Mouse (Mus musculus): ENCODE measurements around the gene Fam19a2. TPM values are rescaled to one million over a fixed set of nuclear protein-coding genes. Genes with fewer than 3 reads are reported as not detected.

The Fam19a2 gene
- polyA plus RNA-seq, 1 experiment from 2014 or later = 0.51 TPM

GRCm38 (mm10) chr10:123721952-123722460 lies 458.2 kb downstream of the Fam19a2 start:
- Histone ChIP-seq H3K4me3 (ENCODE audit: control insufficient read depth in 1 of 2, insufficient read depth in 1 of 2, low read depth in 1 of 2, low read length in 2 of 2) (no peak overlapping the region), H3K9me3 (ENCODE audit: control insufficient read depth, low read length) (no peaks in the 10 kb centered on the region), H3K27ac (replicated peaks in 1 of 2; ENCODE audit: control insufficient read depth in 1 of 2, insufficient read depth in 1 of 2, low read depth in 2 of 2, low read length in 2 of 2) (no peak overlapping the region), H3K36me3 (ENCODE audit: control insufficient read depth, insufficient read depth, low read length) (no peaks in the 10 kb centered on the region), H3K4me1 (ENCODE audit: control insufficient read depth in 2 of 2, insufficient read depth in 2 of 2, low read length in 2 of 2) (no peaks in the 10 kb centered on the region), H3K4me2 (ENCODE audit: low read length) (no peak overlapping the region), H3K9ac (ENCODE audit: low read length) (no peak overlapping the region), H3K27me3 (ENCODE audit: control insufficient read depth, insufficient read depth, low read length) (no peaks in the 10 kb centered on the region)
- WGBS = 77% methylated on average over 2 of the region's 2 CpGs
- no peak for ATAC-seq (ENCODE audit: insufficient number of reproducible peaks, insufficient read depth, low FRiP score, low read depth)

GRCm38 (mm10) chr10:123723641-123724040 lies 459.8 kb downstream of the Fam19a2 start:
- Histone ChIP-seq H3K4me1 (ENCODE audit: control insufficient read depth in 2 of 2, insufficient read depth in 2 of 2, low read length in 2 of 2) (no peaks in the 10 kb centered on the region), H3K36me3 (ENCODE audit: control insufficient read depth, insufficient read depth, low read length) (no peaks in the 10 kb centered on the region), H3K9ac (ENCODE audit: low read length) (no peak overlapping the region), H3K27ac (replicated peaks in 1 of 2; ENCODE audit: control insufficient read depth in 1 of 2, insufficient read depth in 1 of 2, low read depth in 2 of 2, low read length in 2 of 2) (no peak overlapping the region), H3K27me3 (ENCODE audit: control insufficient read depth, insufficient read depth, low read length) (no peaks in the 10 kb centered on the region), H3K4me3 (ENCODE audit: control insufficient read depth in 1 of 2, insufficient read depth in 1 of 2, low read depth in 1 of 2, low read length in 2 of 2) (no peak overlapping the region), H3K9me3 (ENCODE audit: control insufficient read depth, low read length) (no peaks in the 10 kb centered on the region), H3K4me2 (ENCODE audit: low read length) (no peak overlapping the region)
- no peak for ATAC-seq (ENCODE audit: insufficient number of reproducible peaks, insufficient read depth, low FRiP score, low read depth)

DNA sequence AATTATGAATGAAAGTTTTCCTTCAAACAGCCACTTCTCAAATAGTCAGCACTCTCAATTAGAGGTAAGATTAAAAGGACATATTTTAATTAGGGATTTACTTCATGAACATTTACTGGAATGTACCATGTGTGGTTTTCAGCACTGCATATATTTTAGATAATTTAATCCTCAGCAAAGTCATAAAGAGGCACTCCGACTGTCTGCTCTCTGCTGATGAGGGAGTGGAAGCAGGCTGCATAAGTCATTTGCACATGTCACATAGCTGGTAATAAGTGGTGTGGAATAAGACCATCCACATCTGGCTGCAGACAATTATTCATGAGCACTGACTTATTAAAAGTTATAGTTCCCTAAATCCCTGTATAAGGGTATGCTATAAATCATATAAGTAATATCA lies 484.5 kb downstream of the Fam19a2 start:
- Histone ChIP-seq H3K4me3 (ENCODE audit: control insufficient read depth in 1 of 2, insufficient read depth in 1 of 2, low read depth in 1 of 2, low read length in 2 of 2) (no peak overlapping the region), H3K4me2 (ENCODE audit: low read length) (no peak overlapping the region), H3K9ac (ENCODE audit: low read length) (no peak overlapping the region), H3K4me1 (ENCODE audit: control insufficient read depth in 2 of 2, insufficient read depth in 2 of 2, low read length in 2 of 2) (no peaks in the 10 kb centered on the region), H3K27ac (replicated peaks in 1 of 2; ENCODE audit: control insufficient read depth in 1 of 2, insufficient read depth in 1 of 2, low read depth in 2 of 2, low read length in 2 of 2) (no peak overlapping the region), H3K9me3 (ENCODE audit: control insufficient read depth, low read length) (no peaks in the 10 kb centered on the region), H3K27me3 (ENCODE audit: control insufficient read depth, insufficient read depth, low read length) (no peaks in the 10 kb centered on the region), H3K36me3 (ENCODE audit: control insufficient read depth, insufficient read depth, low read length) (no peaks in the 10 kb centered on the region)
- 79% methylated on average over 1 of the region's 1 CpGs for WGBS
- no peak for ATAC-seq (ENCODE audit: insufficient number of reproducible peaks, insufficient read depth, low FRiP score, low read depth)

GRCm38 (mm10) chr10:123751676-123752280 lies 488.0 kb downstream of the Fam19a2 start:
- no peaks in the 10 kb centered on the region for H3K9me3 ChIP-seq (ENCODE audit: control insufficient read depth, low read length)
- no peak overlapping the region for H3K4me3 ChIP-seq (ENCODE audit: control insufficient read depth in 1 of 2, insufficient read depth in 1 of 2, low read depth in 1 of 2, low read length in 2 of 2)
- 74% methylated on average over 6 of the region's 6 CpGs for WGBS
- H3K27me3 ChIP-seq (ENCODE audit: control insufficient read depth, insufficient read depth, low read length) = no peaks in the 10 kb centered on the region
- H3K27ac ChIP-seq (replicated peaks in 1 of 2; ENCODE audit: control insufficient read depth in 1 of 2, insufficient read depth in 1 of 2, low read depth in 2 of 2, low read length in 2 of 2) = no peak overlapping the region
- H3K36me3 ChIP-seq (ENCODE audit: control insufficient read depth, insufficient read depth, low read length) = no peaks in the 10 kb centered on the region
- H3K4me2 ChIP-seq (ENCODE audit: low read length) = no peak overlapping the region
- H3K9ac ChIP-seq (ENCODE audit: low read length) = no peak overlapping the region
- no peaks in the 10 kb centered on the region for H3K4me1 ChIP-seq (ENCODE audit: control insufficient read depth in 2 of 2, insufficient read depth in 2 of 2, low read length in 2 of 2)
- ATAC-seq (ENCODE audit: insufficient number of reproducible peaks, insufficient read depth, low FRiP score, low read depth) = no peak

GRCm38 (mm10) chr10:123752755-123753154 lies 489.0 kb downstream of the Fam19a2 start:
- H3K4me1 ChIP-seq (ENCODE audit: control insufficient read depth in 2 of 2, insufficient read depth in 2 of 2, low read length in 2 of 2) = no peaks in the 10 kb centered on the region
- no peak for ATAC-seq (ENCODE audit: insufficient number of reproducible peaks, insufficient read depth, low FRiP score, low read depth)
- no peak overlapping the region for H3K4me2 ChIP-seq (ENCODE audit: low read length)
- no peak overlapping the region for H3K4me3 ChIP-seq (ENCODE audit: control insufficient read depth in 1 of 2, insufficient read depth in 1 of 2, low read depth in 1 of 2, low read length in 2 of 2)
- H3K27me3 ChIP-seq (ENCODE audit: control insufficient read depth, insufficient read depth, low read length) = no peaks in the 10 kb centered on the region
- no peak overlapping the region for H3K27ac ChIP-seq (replicated peaks in 1 of 2; ENCODE audit: control insufficient read depth in 1 of 2, insufficient read depth in 1 of 2, low read depth in 2 of 2, low read length in 2 of 2)
- 71% methylated on average over 3 of the region's 3 CpGs for WGBS
- H3K36me3 ChIP-seq (ENCODE audit: control insufficient read depth, insufficient read depth, low read length) = no peaks in the 10 kb centered on the region
- no peak overlapping the region for H3K9ac ChIP-seq (ENCODE audit: low read length)
- no peaks in the 10 kb centered on the region for H3K9me3 ChIP-seq (ENCODE audit: control insufficient read depth, low read length)

- no peak overlapping the region for H3K27ac ChIP-seq (replicated peaks in 1 of 2; ENCODE audit: control insufficient read depth in 1 of 2, insufficient read depth in 1 of 2, low read depth in 2 of 2, low read length in 2 of 2)
- no peak for ATAC-seq (ENCODE audit: insufficient number of reproducible peaks, insufficient read depth, low FRiP score, low read depth)
- H3K36me3 ChIP-seq (ENCODE audit: control insufficient read depth, insufficient read depth, low read length) = no peaks in the 10 kb centered on the region
- H3K4me2 ChIP-seq (ENCODE audit: low read length) = no peak overlapping the region
- no peaks in the 10 kb centered on the region for H3K4me1 ChIP-seq (ENCODE audit: control insufficient read depth in 2 of 2, insufficient read depth in 2 of 2, low read length in 2 of 2)
- no peak overlapping the region for H3K9ac ChIP-seq (ENCODE audit: low read length)
- no peaks in the 10 kb centered on the region for H3K9me3 ChIP-seq (ENCODE audit: control insufficient read depth, low read length)
- no peak overlapping the region for H3K4me3 ChIP-seq (ENCODE audit: control insufficient read depth in 1 of 2, insufficient read depth in 1 of 2, low read depth in 1 of 2, low read length in 2 of 2)
- 89% methylated on average over 4 of the region's 4 CpGs for WGBS
- no peaks in the 10 kb centered on the region for H3K27me3 ChIP-seq (ENCODE audit: control insufficient read depth, insufficient read depth, low read length)
These were observed 490.2 kb downstream of the Fam19a2 start for GRCm38 (mm10) chr10:123753996-123754395.

DNA sequence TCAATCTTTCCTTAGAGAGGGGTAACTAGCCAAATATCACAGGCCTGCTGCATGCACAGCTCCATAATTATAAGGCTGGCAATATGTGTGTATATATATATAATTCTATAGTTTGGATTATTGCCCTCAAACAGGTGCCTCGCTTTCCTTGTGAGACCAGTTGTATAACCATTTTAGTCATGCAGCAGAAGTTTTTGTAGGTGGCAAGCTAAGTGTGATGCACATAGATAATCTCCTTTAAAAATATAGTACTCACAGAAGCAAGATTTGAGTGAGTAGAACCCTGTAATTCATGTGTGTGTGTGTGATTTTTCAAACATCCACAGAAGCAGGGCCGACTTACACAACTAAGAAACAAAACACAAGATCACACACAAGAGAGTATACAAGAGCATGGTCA lies 525.6 kb downstream of the Fam19a2 start:
- no peak for ATAC-seq (ENCODE audit: insufficient number of reproducible peaks, insufficient read depth, low FRiP score, low read depth)
- H3K36me3 ChIP-seq (ENCODE audit: control insufficient read depth, insufficient read depth, low read length) = no peaks in the 10 kb centered on the region
- no peak overlapping the region for H3K4me3 ChIP-seq (ENCODE audit: control insufficient read depth in 1 of 2, insufficient read depth in 1 of 2, low read depth in 1 of 2, low read length in 2 of 2)
- H3K27me3 ChIP-seq (ENCODE audit: control insufficient read depth, insufficient read depth, low read length) = no peaks in the 10 kb centered on the region
- no peak overlapping the region for H3K4me2 ChIP-seq (ENCODE audit: low read length)
- no peak overlapping the region for H3K9ac ChIP-seq (ENCODE audit: low read length)
- H3K4me1 ChIP-seq (ENCODE audit: control insufficient read depth in 2 of 2, insufficient read depth in 2 of 2, low read length in 2 of 2) = no peaks in the 10 kb centered on the region
- no peak overlapping the region for H3K27ac ChIP-seq (replicated peaks in 1 of 2; ENCODE audit: control insufficient read depth in 1 of 2, insufficient read depth in 1 of 2, low read depth in 2 of 2, low read length in 2 of 2)
- H3K9me3 ChIP-seq (ENCODE audit: control insufficient read depth, low read length) = no peaks in the 10 kb centered on the region
- WGBS = 84% methylated on average over 2 of the region's 2 CpGs

Data from heart, embryonic 14.5 days (tissue).